Mouse (Mus musculus): ENCODE results near the gene Tifa. TPM values are rescaled to one million over a fixed set of nuclear protein-coding genes. Genes with fewer than 3 reads are reported as not detected.

The Tifa gene
- total RNA-seq, 1 experiment: not detected

DNA sequence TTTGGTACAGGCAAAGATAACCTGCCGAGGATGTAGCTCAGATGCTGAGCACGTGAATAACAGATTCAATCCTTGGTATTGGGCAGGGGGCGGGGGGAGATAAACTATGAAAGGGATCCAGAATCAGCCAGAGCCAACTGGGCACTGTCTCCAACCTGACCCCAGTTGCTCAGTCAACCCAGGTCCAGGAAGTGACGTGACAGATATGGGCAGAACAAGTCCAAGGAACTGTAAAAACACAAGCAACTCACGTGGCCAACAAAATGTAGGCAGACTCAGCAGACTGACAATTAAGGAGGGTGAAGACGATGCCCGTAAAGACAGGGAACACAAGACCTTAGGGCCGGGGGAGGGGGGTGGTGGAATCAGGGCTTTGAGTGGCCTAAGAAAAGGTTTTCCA lies 27.2 kb upstream of the Tifa start:
- no peaks in the 10 kb centered on the region for H3K36me3 ChIP-seq (ENCODE audit: control insufficient read depth, insufficient read depth, low read length, poor library complexity, severe bottlenecking)
- in situ Hi-C loops (cut with MboI; ENCODE audit: low sequenced_read_pairs in 2 of 2, unreplicated experiment in 2 of 2): loop anchor here in 1 of 2 experiments (25.0 kb wide), 1 partner anchor 125 kb away; the partner anchor contains the start of gene Neurog2
- H3K9me3 ChIP-seq (ENCODE audit: control insufficient read depth, insufficient read depth, low read depth, low read length): no peaks in the 10 kb centered on the region
- no peak overlapping the region for H3K9ac ChIP-seq (ENCODE audit: insufficient read depth, low read depth, low read length, poor library complexity, severe bottlenecking)
- TF ChIP-seq ZC3H11A (IDR thresholded peaks at IDR 0.05; ENCODE audit: borderline replicate concordance, low read depth, low read length): no peak
- no peak for TF ChIP-seq MAFK (IDR thresholded peaks at IDR 0.05; ENCODE audit: insufficient read depth, low read depth, low read length)
- no peak for TF ChIP-seq CHD2 (IDR thresholded peaks at IDR 0.05; ENCODE audit: low read depth, low read length)
- no peak for TF ChIP-seq ZNF384 (IDR thresholded peaks at IDR 0.05; ENCODE audit: low read depth, low read length)
- no peak for TF ChIP-seq HCFC1 (IDR thresholded peaks at IDR 0.05; ENCODE audit: borderline replicate concordance, insufficient read depth, low read length)
- no peak for DNase-seq (ENCODE audit: low read depth, low spot score)
- H3K27ac ChIP-seq (ENCODE audit: insufficient read depth, low read depth, low read length, poor library complexity, severe bottlenecking): 0 out of 2 replicates have a peak overlapping the region, but pooled peaks have one; percentile 22
- no peak overlapping the region for H3K4me3 ChIP-seq (ENCODE audit: insufficient read depth in 1 of 2, low read depth in 1 of 2, low read length in 2 of 2, poor library complexity in 1 of 2, severe bottlenecking in 1 of 2)
- no peaks in the 10 kb centered on the region for H3K4me1 ChIP-seq (ENCODE audit: control insufficient read depth in 2 of 2, insufficient read depth in 2 of 2, low read length in 2 of 2, poor library complexity in 1 of 2)

DNA sequence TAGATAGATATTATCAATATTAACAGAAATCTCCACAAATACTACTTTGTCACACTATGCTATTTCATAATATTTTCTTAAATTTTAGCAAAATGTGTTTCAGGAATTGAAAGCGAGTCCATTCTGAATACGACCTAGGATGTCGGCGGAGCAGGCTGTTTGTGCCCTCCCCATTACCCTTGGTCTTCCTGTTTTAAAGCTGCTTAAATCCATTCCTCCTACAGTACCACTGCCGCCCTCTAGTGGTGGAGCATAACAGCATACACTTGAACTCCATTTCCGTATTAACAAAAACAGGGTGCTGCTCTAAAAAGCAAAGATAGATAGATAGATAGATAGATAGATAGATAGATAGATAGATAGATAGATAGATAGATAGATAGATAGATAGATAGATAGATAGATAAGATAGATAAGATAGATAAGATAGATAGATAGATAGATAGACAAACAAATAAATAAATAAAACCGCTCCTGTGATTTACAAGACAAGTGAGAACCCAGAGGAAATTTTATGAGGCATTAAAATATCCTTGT lies 26.5 kb upstream of the Tifa start:
- Histone ChIP-seq H3K4me3 (ENCODE audit: insufficient read depth in 1 of 2, low read depth in 1 of 2, low read length in 2 of 2, poor library complexity in 1 of 2, severe bottlenecking in 1 of 2) (no peak overlapping the region), H3K27ac (ENCODE audit: insufficient read depth, low read depth, low read length, poor library complexity, severe bottlenecking) (no peak overlapping the region), H3K9me3 (ENCODE audit: control insufficient read depth, insufficient read depth, low read depth, low read length) (no peaks in the 10 kb centered on the region), H3K9ac (ENCODE audit: insufficient read depth, low read depth, low read length, poor library complexity, severe bottlenecking) (no peak overlapping the region), H3K36me3 (ENCODE audit: control insufficient read depth, insufficient read depth, low read length, poor library complexity, severe bottlenecking) (no peaks in the 10 kb centered on the region), H3K4me1 (ENCODE audit: control insufficient read depth in 2 of 2, insufficient read depth in 2 of 2, low read length in 2 of 2, poor library complexity in 1 of 2) (no peaks in the 10 kb centered on the region)
- in situ Hi-C loops (cut with MboI; ENCODE audit: low sequenced_read_pairs in 2 of 2, unreplicated experiment in 2 of 2): loop anchor here in 1 of 2 experiments (25.0 kb wide), 1 partner anchor 126 kb away; the partner anchor contains the start of gene Neurog2
- peak; percentile 61 for DNase-seq (ENCODE audit: low read depth, low spot score)
- TF ChIP-seq ZNF384 (IDR thresholded peaks at IDR 0.05; ENCODE audit: low read depth, low read length) (no peak), ZC3H11A (IDR thresholded peaks at IDR 0.05; ENCODE audit: borderline replicate concordance, low read depth, low read length) (0 out of 2 replicates have a peak, but pooled peaks have one; percentile 39), CHD2 (IDR thresholded peaks at IDR 0.05; ENCODE audit: low read depth, low read length) (no peak), HCFC1 (IDR thresholded peaks at IDR 0.05; ENCODE audit: borderline replicate concordance, insufficient read depth, low read length) (no peak)

DNA sequence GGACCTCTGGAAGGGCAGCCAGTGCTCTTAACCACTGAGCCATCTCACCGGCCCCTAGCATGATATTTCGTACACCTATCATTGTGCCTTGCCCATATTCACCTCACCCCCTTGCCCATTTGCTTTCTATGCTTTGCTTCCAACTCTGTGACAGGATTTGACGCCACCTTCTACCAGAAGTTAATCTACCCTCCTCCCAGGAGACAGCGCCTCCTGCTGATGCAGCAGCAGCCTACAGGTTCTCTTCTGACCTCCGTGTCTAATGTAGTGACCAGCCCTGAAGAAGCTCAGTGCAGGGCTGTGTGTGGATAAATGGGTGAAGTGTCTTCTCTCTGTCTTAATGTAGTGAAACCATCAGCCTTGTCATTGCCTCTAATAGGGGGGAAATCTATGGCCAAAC lies 25.1 kb upstream of the Tifa start:
- in situ Hi-C loops (cut with MboI; ENCODE audit: low sequenced_read_pairs in 2 of 2, unreplicated experiment in 2 of 2): loop anchor here in 1 of 2 experiments (25.0 kb wide), 1 partner anchor 127 kb away; the partner anchor contains the start of gene Neurog2
- H3K27ac ChIP-seq (ENCODE audit: insufficient read depth, low read depth, low read length, poor library complexity, severe bottlenecking): no peak overlapping the region
- H3K4me3 ChIP-seq (ENCODE audit: insufficient read depth in 1 of 2, low read depth in 1 of 2, low read length in 2 of 2, poor library complexity in 1 of 2, severe bottlenecking in 1 of 2): no peak overlapping the region

DNA sequence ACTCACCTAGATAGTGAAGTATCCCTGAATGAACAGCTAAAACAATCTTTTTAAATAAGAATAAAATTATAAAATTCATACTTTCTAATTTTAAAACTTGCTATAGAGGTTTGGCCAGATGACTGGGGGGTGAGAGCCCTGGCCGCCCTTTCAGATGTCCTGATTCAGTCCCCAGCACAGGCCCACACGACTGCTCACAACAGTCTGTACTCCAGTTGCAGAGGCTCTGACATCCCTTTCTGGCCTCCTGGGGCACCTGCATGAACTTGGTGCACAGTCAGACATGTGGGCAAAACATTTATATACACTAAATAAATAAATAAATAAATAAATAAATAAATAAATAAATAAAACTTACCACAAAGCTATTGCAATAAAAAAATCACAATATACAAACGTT lies 23.6 kb upstream of the Tifa start:
- Histone ChIP-seq H3K27ac (ENCODE audit: insufficient read depth, low read depth, low read length, poor library complexity, severe bottlenecking) (no peak overlapping the region), H3K9me3 (ENCODE audit: control insufficient read depth, insufficient read depth, low read depth, low read length) (no peaks in the 10 kb centered on the region), H3K4me3 (ENCODE audit: insufficient read depth in 1 of 2, low read depth in 1 of 2, low read length in 2 of 2, poor library complexity in 1 of 2, severe bottlenecking in 1 of 2) (no peak overlapping the region), H3K9ac (ENCODE audit: insufficient read depth, low read depth, low read length, poor library complexity, severe bottlenecking) (no peak overlapping the region), H3K36me3 (ENCODE audit: control insufficient read depth, insufficient read depth, low read length, poor library complexity, severe bottlenecking) (no peaks in the 10 kb centered on the region), H3K4me1 (ENCODE audit: control insufficient read depth in 2 of 2, insufficient read depth in 2 of 2, low read length in 2 of 2, poor library complexity in 1 of 2) (no peaks in the 10 kb centered on the region)
- in situ Hi-C loops (cut with MboI; ENCODE audit: low sequenced_read_pairs in 2 of 2, unreplicated experiment in 2 of 2): loop anchor here in 1 of 2 experiments (25.0 kb wide), 1 partner anchor 129 kb away; the partner anchor contains the start of gene Neurog2
- no peak for TF ChIP-seq CHD2 (IDR thresholded peaks at IDR 0.05; ENCODE audit: low read depth, low read length)
- TF ChIP-seq ZC3H11A (IDR thresholded peaks at IDR 0.05; ENCODE audit: borderline replicate concordance, low read depth, low read length): no peak
- no peak for TF ChIP-seq MAFK (IDR thresholded peaks at IDR 0.05; ENCODE audit: insufficient read depth, low read depth, low read length)
- TF ChIP-seq ZNF384 (IDR thresholded peaks at IDR 0.05; ENCODE audit: low read depth, low read length): no peak
- TF ChIP-seq HCFC1 (IDR thresholded peaks at IDR 0.05; ENCODE audit: borderline replicate concordance, insufficient read depth, low read length): no peak
- DNase-seq (ENCODE audit: low read depth, low spot score): no peak

More for the DNA sequence above, 25.1 kb upstream of the Tifa start:
- DNase-seq (ENCODE audit: low read depth, low spot score): peak; percentile 22
- Histone ChIP-seq H3K36me3 (ENCODE audit: control insufficient read depth, insufficient read depth, low read length, poor library complexity, severe bottlenecking) (no peaks in the 10 kb centered on the region), H3K4me1 (ENCODE audit: control insufficient read depth in 2 of 2, insufficient read depth in 2 of 2, low read length in 2 of 2, poor library complexity in 1 of 2) (no peaks in the 10 kb centered on the region), H3K9me3 (ENCODE audit: control insufficient read depth, insufficient read depth, low read depth, low read length) (no peaks in the 10 kb centered on the region), H3K9ac (ENCODE audit: insufficient read depth, low read depth, low read length, poor library complexity, severe bottlenecking) (no peak overlapping the region)
- TF ChIP-seq ZNF384 (IDR thresholded peaks at IDR 0.05; ENCODE audit: low read depth, low read length): no peak
- no peak for TF ChIP-seq CHD2 (IDR thresholded peaks at IDR 0.05; ENCODE audit: low read depth, low read length)
- no peak for TF ChIP-seq ZC3H11A (IDR thresholded peaks at IDR 0.05; ENCODE audit: borderline replicate concordance, low read depth, low read length)
- no peak for TF ChIP-seq MAFK (IDR thresholded peaks at IDR 0.05; ENCODE audit: insufficient read depth, low read depth, low read length)
- no peak for TF ChIP-seq HCFC1 (IDR thresholded peaks at IDR 0.05; ENCODE audit: borderline replicate concordance, insufficient read depth, low read length)

Measured in ES-E14 (cell line).